Mouse (Mus musculus) spleen, adult 2 months (tissue): Measurements from ENCODE around the gene Snx27. TPM values are rescaled to one million over a fixed set of nuclear protein-coding genes. Genes with fewer than 3 reads are reported as not detected.

Experiments used
- DNase-seq, 2 experiments: peaks; one replicate each; pipeline versions ENCODE4 v3.0.0 to v3.0.0-alpha.2; 2012 to 2021; ENCODE audit warnings: low spot score in 2 of 2, low read depth in 1 of 2
- H3K27ac ChIP-seq: fragments of 200-500 bp; 2 replicates; pipeline ENCODE4 v1.5.1; 2012; ENCODE audit warnings: low read length, inconsistent platforms; ENCODE audit not compliant: insufficient read depth
- H3K27me3 ChIP-seq: fragments of 200-500 bp; 2 replicates; pipeline ENCODE4 v1.6.1; 2012; ENCODE audit warnings: mild to moderate bottlenecking, moderate library complexity, low read length, inconsistent platforms; ENCODE audit not compliant: control insufficient read depth, insufficient read depth
- H3K36me3 ChIP-seq: fragments of 200-500 bp; 2 replicates; pipeline ENCODE4 v1.6.1; 2012; ENCODE audit warnings: mild to moderate bottlenecking, low read length, inconsistent platforms; ENCODE audit not compliant: control insufficient read depth, insufficient read depth
- H3K4me1 ChIP-seq: fragments of 200-500 bp; 2 replicates; pipeline ENCODE4 v1.6.1; 2011; ENCODE audit warnings: inconsistent platforms; ENCODE audit not compliant: control insufficient read depth, insufficient read depth, insufficient read length
- H3K4me3 ChIP-seq: fragments of 200-500 bp; 2 replicates; pipeline ENCODE4 v1.5.1; 2011; ENCODE audit warnings: mild to moderate bottlenecking, inconsistent platforms; ENCODE audit not compliant: insufficient read depth, insufficient read length; ENCODE audit errors: extremely low read depth
- CTCF ChIP-seq: fragments of 200-500 bp; IDR thresholded peaks from 2 replicates; pipeline ENCODE4 v1.5.1; 2011; ENCODE audit warnings: mild to moderate bottlenecking, inconsistent platforms; ENCODE audit not compliant: insufficient read depth, insufficient read length, insufficient replicate concordance; ENCODE audit errors: extremely low read depth
- POLR2A ChIP-seq: fragments of 200-500 bp; IDR thresholded peaks from 2 replicates; pipeline ENCODE4 v1.6.1; 2011; ENCODE audit warnings: low read depth, low read length, inconsistent platforms
- WGBS: fragments of 180-500 bp; shearing (Covaris S2); methylation state at CpG from one replicate; pipeline ENCODE4 v1.1.7; 2018; 5-methylcytosine and 5-hydroxymethylcytosine counted together
- polyA plus RNA-seq: library from polyadenylated mRNA; depleted of rRNA; stranded (reverse); fragments of >200 nt; gene quantifications from 2 replicates; pipeline ENCODE4 v1.2.3, GENCODE M21; 2012; rRNA removed

Gene Snx27
- 5.4 TPM in 2 replicates for polyA plus RNA-seq

DNA sequence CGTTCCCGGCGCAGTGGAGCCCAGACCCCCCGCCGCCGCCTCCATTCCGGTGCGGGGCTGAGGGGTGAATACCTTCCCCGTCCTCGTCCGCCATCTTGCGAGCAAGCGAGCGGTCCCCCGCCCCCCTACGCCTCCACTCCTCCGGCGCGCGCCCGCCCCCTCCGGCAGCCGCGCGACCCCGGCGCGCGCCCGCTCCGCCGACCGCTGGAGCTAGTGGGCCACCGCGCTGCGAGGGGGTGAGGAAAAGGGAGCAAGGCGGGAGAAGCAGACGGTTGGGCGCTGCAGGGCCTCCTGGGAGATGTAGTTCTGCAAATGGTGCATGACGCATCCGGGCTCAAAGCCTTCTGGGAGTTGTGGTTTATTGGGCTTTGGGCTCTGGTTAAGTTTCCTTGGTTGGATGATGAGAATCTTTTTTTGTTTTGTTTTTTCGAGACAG lies at the start of gene Snx27:
Gene Snx27, minus strand, starts transcription at position 261 of the 436 bp plus-strand sequence.
- peak; percentile 58 to 83 for DNase-seq
- peaks cover 3% of the 10 kb centered on the region for H3K4me1 ChIP-seq
- H3K27me3 ChIP-seq = no peaks in the 10 kb centered on the region
- H3K36me3 ChIP-seq = no peaks in the 10 kb centered on the region
- no peak for TF ChIP-seq CTCF
- TF ChIP-seq POLR2A = no peak
- H3K27ac ChIP-seq = peak within 1 kb of the TSS; percentile 64
- WGBS = under 1% methylated on average over 42 of the region's 42 CpGs
- H3K4me3 ChIP-seq = peak within 1 kb of the TSS; percentile 90

DNA sequence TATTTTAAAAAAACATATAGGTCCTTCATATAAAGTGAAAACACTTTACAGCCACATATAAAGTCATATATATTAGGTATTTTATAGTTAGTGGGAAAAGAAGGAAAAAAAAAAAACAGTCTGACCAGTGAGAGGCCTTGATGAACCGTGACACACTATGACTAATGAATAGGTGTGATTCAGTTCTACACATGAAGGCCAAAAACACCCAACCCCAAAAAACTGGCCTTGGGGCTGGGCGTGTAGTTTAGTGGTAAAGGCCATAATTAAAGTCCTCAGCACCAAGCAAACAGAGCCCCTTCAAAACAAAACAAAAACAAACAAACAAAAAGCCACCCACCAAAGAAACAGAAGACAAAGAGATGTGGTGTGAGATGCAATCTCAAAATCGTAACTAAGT lies 47.4 kb upstream of the Snx27 start:
- WGBS = 89% methylated on average over 3 of the region's 3 CpGs
- no peak for TF ChIP-seq POLR2A
- no peak for TF ChIP-seq CTCF
- no peak overlapping the region for H3K4me3 ChIP-seq
- DNase-seq = no peak
- no peaks in the 10 kb centered on the region for H3K27me3 ChIP-seq
- H3K36me3 ChIP-seq = no peaks in the 10 kb centered on the region
- no peaks in the 10 kb centered on the region for H3K4me1 ChIP-seq
- H3K27ac ChIP-seq = no peak overlapping the region

DNA sequence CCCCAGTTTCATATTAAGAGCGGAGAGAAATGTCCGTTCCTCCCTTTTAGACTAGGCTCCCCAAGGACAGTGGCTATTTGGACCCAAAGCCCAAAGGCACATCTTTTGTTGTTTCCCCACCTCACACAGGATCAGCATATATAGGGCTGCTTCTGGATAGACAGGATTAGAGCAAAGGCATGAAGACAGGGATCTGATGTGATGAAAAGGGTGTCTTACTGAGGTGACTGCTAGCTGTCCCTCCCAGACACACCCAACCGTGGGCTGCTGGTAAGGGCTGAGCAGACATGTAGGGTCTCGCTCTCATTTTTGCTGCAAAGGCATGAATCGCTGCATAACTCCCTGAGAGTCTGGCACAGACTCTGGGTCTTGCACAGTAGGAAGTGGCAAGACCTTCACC lies 46.2 kb upstream of the Snx27 start:
- Histone ChIP-seq H3K4me1 (no peaks in the 10 kb centered on the region), H3K4me3 (no peak overlapping the region), H3K27ac (no peak overlapping the region), H3K27me3 (no peaks in the 10 kb centered on the region), H3K36me3 (no peaks in the 10 kb centered on the region)
- DNase-seq = no peak
- TF ChIP-seq POLR2A (no peak), CTCF (no peak)
- WGBS = 95% methylated on average over 5 of the region's 5 CpGs

DNA sequence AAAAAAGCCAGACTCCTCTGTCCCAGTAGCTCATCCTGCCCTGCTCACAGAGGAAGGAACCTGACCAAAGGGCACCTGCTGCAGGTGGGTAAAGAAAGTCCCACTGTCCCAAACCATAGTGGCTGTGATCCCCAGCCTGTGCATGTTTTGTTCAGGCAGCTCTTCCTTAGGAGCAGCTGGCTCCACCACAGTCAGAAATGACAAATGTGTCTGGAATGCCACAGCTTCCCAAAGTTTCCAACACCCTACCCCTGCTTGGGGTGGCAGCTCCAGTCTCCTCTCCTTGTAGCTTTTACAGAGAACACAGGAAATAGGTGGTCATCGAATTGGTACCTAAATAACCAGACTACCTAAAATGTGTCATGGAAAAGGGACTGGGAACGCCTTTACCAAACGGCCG lies 41.8 kb upstream of the Snx27 start:
- Histone ChIP-seq H3K27ac (no peak overlapping the region), H3K36me3 (no peaks in the 10 kb centered on the region), H3K4me1 (no peaks in the 10 kb centered on the region), H3K4me3 (no peak overlapping the region), H3K27me3 (no peaks in the 10 kb centered on the region)
- no peak for DNase-seq
- 93% methylated on average over 4 of the region's 4 CpGs for WGBS
- no peak for TF ChIP-seq POLR2A
- no peak for TF ChIP-seq CTCF

DNA sequence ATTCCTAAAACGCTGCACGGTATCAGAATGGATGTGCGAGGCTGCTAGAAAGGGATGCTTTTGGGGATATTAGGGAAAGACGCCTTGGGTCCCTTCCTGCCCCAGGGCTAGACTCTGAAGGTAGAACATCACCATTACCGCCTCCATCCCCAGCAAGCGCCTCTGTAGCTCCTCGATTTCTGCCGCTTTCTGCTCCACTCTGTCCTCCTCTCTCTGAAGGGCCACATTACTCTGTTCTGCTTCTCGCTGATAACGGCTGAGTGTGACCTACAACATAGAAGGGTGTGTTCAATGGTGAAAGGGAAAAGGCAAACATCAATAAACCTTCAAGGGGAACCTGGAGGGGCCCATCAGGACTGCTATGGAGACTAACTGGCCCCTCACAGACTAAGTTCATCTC lies 40.0 kb upstream of the Snx27 start:
- Histone ChIP-seq H3K27ac (no peak overlapping the region), H3K36me3 (no peaks in the 10 kb centered on the region), H3K27me3 (no peaks in the 10 kb centered on the region), H3K4me3 (no peak overlapping the region), H3K4me1 (no peaks in the 10 kb centered on the region)
- no peak for DNase-seq
- WGBS = 93% methylated on average over 10 of the region's 10 CpGs
- TF ChIP-seq CTCF (no peak), POLR2A (no peak)

DNA sequence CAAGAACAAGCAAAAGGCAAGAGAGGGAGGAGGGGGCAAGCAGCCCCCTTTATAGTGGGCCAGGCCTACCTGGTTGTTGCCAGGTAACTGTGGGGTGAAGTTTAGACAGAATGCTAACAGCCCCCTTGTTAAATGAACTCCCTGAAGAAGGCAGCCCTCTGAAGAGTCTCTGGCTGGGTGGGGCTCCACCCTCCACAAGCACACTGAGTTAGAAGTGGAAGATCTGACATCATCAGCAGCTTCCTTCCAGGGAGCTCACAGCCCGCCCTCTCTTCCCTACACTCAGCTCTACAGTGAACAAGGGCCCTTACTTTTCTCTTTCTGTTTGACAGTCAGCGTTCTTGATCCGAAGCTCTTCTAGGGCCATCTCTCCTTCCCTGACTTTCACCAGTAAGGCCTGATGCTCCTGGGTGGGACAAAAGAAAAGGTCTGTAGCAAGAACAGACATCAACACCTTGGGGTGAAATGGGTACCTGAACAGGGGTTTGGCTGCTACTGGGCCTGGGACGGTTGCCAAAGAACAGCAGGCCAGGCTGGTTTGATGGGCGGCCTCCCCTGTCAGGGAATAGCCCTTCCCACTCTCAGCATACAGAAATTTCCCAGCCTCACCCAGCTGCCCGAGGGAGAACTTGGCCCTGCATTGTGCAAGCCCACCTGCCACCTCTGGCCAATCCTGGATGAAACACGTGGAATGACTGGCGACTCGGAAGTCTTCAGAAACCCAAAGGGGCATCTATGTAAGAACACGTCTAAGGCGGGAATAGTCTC lies 39.4 kb upstream of the Snx27 start:
- H3K4me3 ChIP-seq = no peak overlapping the region
- no peak overlapping the region for H3K27ac ChIP-seq
- no peaks in the 10 kb centered on the region for H3K36me3 ChIP-seq
- no peak for DNase-seq
- 86% methylated on average over 11 of the region's 11 CpGs for WGBS
- H3K4me1 ChIP-seq = no peaks in the 10 kb centered on the region
- no peaks in the 10 kb centered on the region for H3K27me3 ChIP-seq
- TF ChIP-seq CTCF (no peak), POLR2A (no peak)

DNA sequence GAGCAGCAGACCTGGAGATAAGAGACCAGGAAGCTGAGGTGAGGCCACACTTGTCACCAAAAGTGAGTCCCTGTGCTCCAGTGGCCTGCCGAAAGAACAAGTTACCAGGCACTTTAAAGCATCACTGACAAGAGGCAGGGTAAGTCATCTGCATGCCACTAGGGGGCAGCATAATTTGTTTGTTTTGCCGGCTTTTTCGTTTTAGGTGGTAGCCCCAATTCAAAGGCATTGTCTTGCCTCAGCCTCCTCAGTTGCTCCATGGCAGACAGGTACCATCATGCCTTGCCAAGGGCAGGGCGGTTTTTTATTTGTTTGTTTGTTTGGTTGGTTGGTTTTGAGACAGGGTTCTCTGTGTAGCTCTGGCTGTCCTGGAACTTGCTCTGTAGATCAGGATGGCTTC lies 34.2 kb upstream of the Snx27 start:
- no peak overlapping the region for H3K4me3 ChIP-seq
- no peaks in the 10 kb centered on the region for H3K4me1 ChIP-seq
- 36% methylated on average over 4 of the region's 4 CpGs for WGBS
- no peaks in the 10 kb centered on the region for H3K36me3 ChIP-seq
- TF ChIP-seq CTCF = peak; percentile 40; the same call in 1 of the 2 replicates
- TF ChIP-seq POLR2A = no peak
- no peaks in the 10 kb centered on the region for H3K27me3 ChIP-seq
- peak; percentile 17 to 28 for DNase-seq
- no peak overlapping the region for H3K27ac ChIP-seq
